Mouse (Mus musculus) cerebellum, adult 11-12 months (tissue): ENCODE data around the gene Slc25a35.
"Not testable (repeated sequence)": the region's sequence is repeated elsewhere in the genome, so short reads cannot be mapped to it uniquely, and the experiment has no call there.

Source experiments
- DNase-seq: peaks from one replicate; pipeline ENCODE4 v3.0.0; 2022

The Slc25a35 gene

GRCm38 (mm10) chr11:68962159-68962558 lies 5.8 kb upstream of the Slc25a35 start:
- not testable (repeated sequence) for DNase-seq

- DNase-seq, result no peak
These were observed 4.5 kb upstream of the Slc25a35 start for GRCm38 (mm10) chr11:68963405-68963804.

- DNase-seq, result no peak
These were observed 2.9 kb upstream of the Slc25a35 start for GRCm38 (mm10) chr11:68965050-68965449.

GRCm38 (mm10) chr11:68965845-68966244 lies 2.1 kb upstream of the Slc25a35 start:
- DNase-seq, result no peak

- DNase-seq, result no peak
These were observed 1.4 kb upstream of the Slc25a35 start for GRCm38 (mm10) chr11:68966554-68966953.

- DNase-seq, result peak; percentile 57
These were observed 821 bp downstream of the Slc25a35 start for GRCm38 (mm10) chr11:68968752-68969151.

- no peak for DNase-seq
These were observed 2.3 kb downstream of the Slc25a35 start for GRCm38 (mm10) chr11:68970232-68970631.

GRCm38 (mm10) chr11:68973250-68974058 lies 5.5 kb downstream of the Slc25a35 start:
- DNase-seq, result peak; percentile 83

- DNase-seq, result no peak
These were observed 6.1 kb downstream of the Slc25a35 start for GRCm38 (mm10) chr11:68974059-68974450.

GRCm38 (mm10) chr11:68975085-68975484 lies 7.2 kb downstream of the Slc25a35 start, which contains the start of gene Rangrf:
Rangrf (minus strand) TSS chr11:68975185.
- no peak for DNase-seq

- DNase-seq, result no peak
These were observed 7.7 kb downstream of the Slc25a35 start for GRCm38 (mm10) chr11:68975601-68976000.

GRCm38 (mm10) chr11:68979320-68979733 lies 11.4 kb downstream of the Slc25a35 start:
- no peak for DNase-seq

GRCm38 (mm10) chr11:68980919-68981318 lies 13.0 kb downstream of the Slc25a35 start:
- no peak for DNase-seq

GRCm38 (mm10) chr11:68982639-68983369 lies 14.9 kb downstream of the Slc25a35 start:
- DNase-seq, result peak; percentile 60

- DNase-seq, result no peak
These were observed 19.5 kb downstream of the Slc25a35 start for GRCm38 (mm10) chr11:68987365-68987882.

GRCm38 (mm10) chr11:68988341-68988740 lies 20.4 kb downstream of the Slc25a35 start:
- peak; percentile 83 for DNase-seq

- DNase-seq, result peak; percentile 74
These were observed 25.2 kb downstream of the Slc25a35 start for GRCm38 (mm10) chr11:68993122-68993521.

- DNase-seq, result no peak
These were observed 26.4 kb downstream of the Slc25a35 start for GRCm38 (mm10) chr11:68994377-68994776.

GRCm38 (mm10) chr11:68997080-68997479 lies 29.1 kb downstream of the Slc25a35 start:
- no peak for DNase-seq

GRCm38 (mm10) chr11:69002782-69003181 lies 34.9 kb downstream of the Slc25a35 start:
- not testable (repeated sequence) for DNase-seq

GRCm38 (mm10) chr11:69003592-69003991 lies 35.7 kb downstream of the Slc25a35 start:
- no peak for DNase-seq

- no peak for DNase-seq
These were observed 37.3 kb downstream of the Slc25a35 start for GRCm38 (mm10) chr11:69005193-69005592.

- not testable (repeated sequence) for DNase-seq
These were observed 38.6 kb downstream of the Slc25a35 start for GRCm38 (mm10) chr11:69006575-69006974.
